Mouse (Mus musculus) CH12.LX (cell line): ENCODE results near the gene Larp1. TPM values are rescaled to one million over a fixed set of nuclear protein-coding genes. Genes with fewer than 3 reads are reported as not detected.

Source experiments
- DNase-seq: peaks from one replicate; pipeline ENCODE4 v3.0.0-alpha.2; 2013; ENCODE audit errors: extremely low read depth
- H3K27ac ChIP-seq: 2 replicates; pipeline ENCODE4 v1.5.1; 2012; ENCODE audit warnings: low read depth, mild to moderate bottlenecking, control low read depth, moderate library complexity; ENCODE audit not compliant: insufficient read depth
- H3K27me3 ChIP-seq: replicated peaks from 2 replicates; pipeline ENCODE3; 2012; ENCODE audit warnings: inconsistent platforms
- H3K36me3 ChIP-seq, 2 experiments: replicated peaks in 1 of 2; 2 replicates each; pipeline versions ENCODE3 to v1.6.1; 2012; ENCODE audit warnings: inconsistent platforms in 1 of 2, low read length in 1 of 2, mild to moderate bottlenecking in 1 of 2, mixed read lengths in 1 of 2, moderate library complexity in 1 of 2; ENCODE audit not compliant: control insufficient read depth in 1 of 2, insufficient read depth in 1 of 2
- H3K4me1 ChIP-seq, 2 experiments: 2 replicates each; pipeline ENCODE4 v1.6.1; 2012; ENCODE audit warnings: inconsistent platforms in 1 of 2, moderate library complexity in 1 of 2; ENCODE audit not compliant: insufficient read depth in 2 of 2, control insufficient read depth in 1 of 2
- H3K4me2 ChIP-seq: 2 replicates; pipeline ENCODE4 v1.6.1; 2012; ENCODE audit warnings: low read depth, mild to moderate bottlenecking, control low read depth; ENCODE audit not compliant: poor library complexity, insufficient read depth, severe bottlenecking
- H3K4me3 ChIP-seq, 3 experiments: fragments of 150-350 bp in 1 of 3; sonication (generic) in 1 of 3; replicated peaks in 1 of 3; 2 replicates each; pipeline versions ENCODE3 to v1.5.1; 2011 to 2012; ENCODE audit warnings: low read depth in 2 of 3, low read length in 2 of 3, mild to moderate bottlenecking in 2 of 3, moderate library complexity in 2 of 3, control low read depth in 1 of 3, improper control_type of control experiment in 1 of 3, inconsistent platforms in 1 of 3, mixed read lengths in 1 of 3; ENCODE audit not compliant: poor library complexity in 1 of 3
- H3K79me2 ChIP-seq: replicated peaks from 2 replicates; pipeline ENCODE4 v1.6.1; 2012; ENCODE audit warnings: mild to moderate bottlenecking, moderate library complexity; ENCODE audit not compliant: control insufficient read depth, poor library complexity, insufficient read depth, severe bottlenecking; ENCODE audit errors: extremely low read depth
- H3K9ac ChIP-seq: 2 replicates; pipeline ENCODE4 v1.6.1; 2012; ENCODE audit warnings: low read depth, mild to moderate bottlenecking, control low read depth, moderate library complexity; ENCODE audit not compliant: insufficient read depth
- H3K9me3 ChIP-seq: replicated peaks from 2 replicates; pipeline ENCODE3; 2012; ENCODE audit warnings: low read length, inconsistent platforms, mixed read lengths
- BHLHE40 ChIP-seq: IDR thresholded peaks from 2 replicates; pipeline ENCODE4 v1.6.1; 2011; ENCODE audit warnings: mild to moderate bottlenecking, low read depth, low read length, improper control_type of control experiment
- CHD1 ChIP-seq: IDR thresholded peaks from 2 replicates; pipeline ENCODE4 v1.6.1; 2012; ENCODE audit warnings: low read depth, low read length, improper control_type of control experiment, inconsistent platforms
- CHD2 ChIP-seq: IDR thresholded peaks from 2 replicates; pipeline ENCODE4 v1.6.1; 2011; ENCODE audit warnings: low read length, improper control_type of control experiment
- E2F4 ChIP-seq: IDR thresholded peaks from 2 replicates; pipeline ENCODE4 v1.6.1; 2011; ENCODE audit warnings: low read depth, low read length, improper control_type of control experiment; ENCODE audit not compliant: insufficient replicate concordance
- EP300 ChIP-seq: IDR thresholded peaks from 2 replicates; pipeline ENCODE4 v1.6.1; 2011; ENCODE audit warnings: low read length, improper control_type of control experiment
- ETS1 ChIP-seq: conservative IDR thresholded peaks from 2 replicates; pipeline ENCODE4 v1.6.1; 2012; ENCODE audit warnings: low read depth, mild to moderate bottlenecking, inconsistent platforms, low read length, improper control_type of control experiment, moderate library complexity
- GABPA ChIP-seq: IDR thresholded peaks from 2 replicates; pipeline ENCODE4 v1.6.1; 2012; ENCODE audit warnings: low read depth, low read length, improper control_type of control experiment, inconsistent platforms; ENCODE audit not compliant: insufficient replicate concordance
- HCFC1 ChIP-seq: IDR thresholded peaks from 2 replicates; pipeline ENCODE4 v1.6.1; 2012; ENCODE audit warnings: low read depth, mild to moderate bottlenecking, inconsistent platforms, low read length, improper control_type of control experiment
- IRF4 ChIP-seq: IDR thresholded peaks from 2 replicates; pipeline ENCODE4 v1.6.1; 2014; ENCODE audit warnings: low read depth, mild to moderate bottlenecking, inconsistent platforms, low read length, improper control_type of control experiment
- JUN ChIP-seq: IDR thresholded peaks from 2 replicates; pipeline ENCODE4 v1.6.1; 2011; ENCODE audit warnings: low read depth, mild to moderate bottlenecking, low read length, improper control_type of control experiment, moderate library complexity; ENCODE audit not compliant: insufficient read depth
- JUND ChIP-seq: conservative IDR thresholded peaks from 2 replicates; pipeline ENCODE4 v1.6.1; 2011; ENCODE audit warnings: low read depth, low read length, improper control_type of control experiment
- KAT2A ChIP-seq: IDR thresholded peaks from 2 replicates; pipeline ENCODE4 v1.6.1; 2012; ENCODE audit warnings: low read length, improper control_type of control experiment, inconsistent platforms; ENCODE audit not compliant: insufficient replicate concordance
- MAX ChIP-seq: IDR thresholded peaks from 2 replicates; pipeline ENCODE4 v1.6.1; 2011; ENCODE audit warnings: low read length, improper control_type of control experiment
- MAZ ChIP-seq: IDR thresholded peaks from 2 replicates; pipeline ENCODE4 v1.6.1; 2012; ENCODE audit warnings: low read depth, mild to moderate bottlenecking, inconsistent platforms, low read length, improper control_type of control experiment, moderate library complexity
- MEF2A ChIP-seq: IDR thresholded peaks from 2 replicates; pipeline ENCODE4 v1.6.1; 2014; ENCODE audit warnings: low read depth, mild to moderate bottlenecking, inconsistent platforms, low read length, improper control_type of control experiment, borderline replicate concordance
- MXI1 ChIP-seq: IDR thresholded peaks from 2 replicates; pipeline ENCODE4 v1.6.1; 2011; ENCODE audit warnings: mild to moderate bottlenecking, low read depth, low read length, improper control_type of control experiment
- MYC ChIP-seq: IDR thresholded peaks from 2 replicates; pipeline ENCODE4 v1.6.1; 2011; ENCODE audit warnings: low read depth, mild to moderate bottlenecking, improper control_type of control experiment, low read length
- NELFE ChIP-seq: IDR thresholded peaks from 2 replicates; pipeline ENCODE4 v1.6.1; 2011; ENCODE audit warnings: low read depth, low read length, improper control_type of control experiment
- PAX5 ChIP-seq: IDR thresholded peaks from 2 replicates; pipeline ENCODE4 v1.6.1; 2012; ENCODE audit warnings: low read length, inconsistent platforms, mixed read lengths
- POLR2A ChIP-seq: IDR thresholded peaks from 2 replicates; pipeline ENCODE4 v1.6.1; 2011; ENCODE audit warnings: low read depth, mild to moderate bottlenecking, improper control_type of control experiment, low read length
- POLR2AphosphoS2 ChIP-seq: IDR thresholded peaks from 2 replicates; pipeline ENCODE4 v1.6.1; 2011; ENCODE audit warnings: low read depth, low read length, improper control_type of control experiment
- RAD21 ChIP-seq: IDR thresholded peaks from 2 replicates; pipeline ENCODE4 v1.6.1; 2011; ENCODE audit warnings: low read depth, mild to moderate bottlenecking, low read length, improper control_type of control experiment, moderate library complexity
- RCOR1 ChIP-seq: conservative IDR thresholded peaks from 2 replicates; pipeline ENCODE4 v1.6.1; 2012; ENCODE audit warnings: low read depth, mild to moderate bottlenecking, inconsistent platforms, low read length, improper control_type of control experiment
- SIN3A ChIP-seq: IDR thresholded peaks from 2 replicates; pipeline ENCODE4 v1.6.1; 2012; ENCODE audit warnings: low read length, improper control_type of control experiment, inconsistent platforms
- SMC3 ChIP-seq: IDR thresholded peaks from 2 replicates; pipeline ENCODE4 v1.6.1; 2011; ENCODE audit warnings: low read depth, low read length, improper control_type of control experiment
- UBTF ChIP-seq: IDR thresholded peaks from 2 replicates; pipeline ENCODE4 v1.6.1; 2012; ENCODE audit warnings: low read depth, mild to moderate bottlenecking, inconsistent platforms, low read length, improper control_type of control experiment, moderate library complexity
- USF1 ChIP-seq: IDR thresholded peaks from 2 replicates; pipeline ENCODE4 v1.6.1; 2014; ENCODE audit warnings: low read depth, mild to moderate bottlenecking, inconsistent platforms, low read length, improper control_type of control experiment
- USF2 ChIP-seq: conservative IDR thresholded peaks from 2 replicates; pipeline ENCODE4 v1.6.1; 2011; ENCODE audit warnings: low read depth, low read length, improper control_type of control experiment
- ZC3H11A ChIP-seq: IDR thresholded peaks from 2 replicates; pipeline ENCODE4 v1.6.1; 2012; ENCODE audit warnings: low read depth, mild to moderate bottlenecking, inconsistent platforms, low read length, improper control_type of control experiment
- ZKSCAN1 ChIP-seq: IDR thresholded peaks from 2 replicates; pipeline ENCODE4 v1.6.1; 2012; ENCODE audit warnings: low read depth, inconsistent platforms, low read length, improper control_type of control experiment, borderline replicate concordance
- ZNF384 ChIP-seq: IDR thresholded peaks from 2 replicates; pipeline ENCODE4 v1.6.1; 2012; ENCODE audit warnings: low read depth, low read length, improper control_type of control experiment, inconsistent platforms
- dilution Hi-C: fragments of 300-500 bp; cut with MboI; formaldehyde crosslinking; loops from 2 replicates; pipeline ENCODE4 v1.14.3; 2020; ENCODE audit warnings: low sequenced_read_pairs; ENCODE audit not compliant: extremely low pct_unique_long_range_greater_than_20kb, extremely low pct_ligation_motif_present
- in situ Hi-C: fragments of 300-500 bp; cut with MboI; formaldehyde crosslinking; loops from 3 replicates; pipeline ENCODE4 v1.14.3; 2019; ENCODE audit warnings: low sequenced_read_pairs, low pct_ligation_motif_present, low pct_unique_long_range_greater_than_20kb, mixed read lengths
- polyA plus RNA-seq: library from polyadenylated mRNA; unstranded; fragments of >175 nt; gene quantifications from 2 replicates; pipeline ENCODE4 v1.2.1, GENCODE M21; 2012; ENCODE audit warnings: low read depth; ENCODE audit not compliant: insufficient read length
- total RNA-seq, 2 experiments: library from RNA; depleted of rRNA; stranded (reverse); fragments of 300-350 nt in 1 of 2; fragments of >200 nt in 1 of 2; gene quantifications; 2 replicates each; pipeline ENCODE4 v1.2.3; 2012 to 2014

The Larp1 gene
- total and polyA plus RNA-seq, 3 experiments, result 38.2 to 284 (median 94.1) TPM

DNA sequence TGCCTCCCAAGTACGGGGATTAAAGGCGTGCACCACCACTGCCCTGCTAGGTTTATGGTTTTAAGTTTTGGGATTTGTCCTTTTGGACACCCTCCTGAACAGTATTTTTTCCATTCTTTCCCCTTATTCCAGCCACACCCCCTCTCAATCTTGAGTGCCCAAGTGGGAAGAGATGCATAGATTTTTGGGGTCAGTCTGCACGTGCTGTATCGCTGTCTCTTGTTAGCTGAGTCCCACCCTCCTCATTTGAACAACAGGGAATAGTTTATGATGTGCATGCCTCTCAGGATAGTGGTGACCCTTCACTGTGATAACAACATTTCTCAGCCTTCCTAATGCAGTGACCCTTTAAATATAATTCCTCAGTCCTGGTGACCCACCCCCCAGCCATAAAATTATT is 2.9 kb downstream of the Larp1 start:
- peaks cover 13 to 58% of the 10 kb centered on the region in 2 experiments for H3K4me1 ChIP-seq
- in situ Hi-C loops, result no loop called here
- peak overlapping the region; percentile 37 to 100 (median 84) for H3K4me3 ChIP-seq
- peaks cover 0 to 18% of the 10 kb centered on the region in 2 experiments for H3K36me3 ChIP-seq
- no peak for DNase-seq
- H3K27me3 ChIP-seq, result no peaks in the 10 kb centered on the region
- TF ChIP-seq SIN3A (peak; percentile 18; the same call in 1 of the 2 replicates), E2F4 (no peak), GABPA (no peak), KAT2A (no peak), POLR2AphosphoS2 (no peak), CHD1 (no peak), USF1 (no peak), JUND (no peak), HCFC1 (no peak), MAX (peak; percentile 41; the same call in 1 of the 2 replicates), UBTF (no peak), RCOR1 (no peak), USF2 (no peak), POLR2A (no peak), MXI1 (peak; percentile 68), MAZ (no peak), BHLHE40 (peak; percentile 83), SMC3 (no peak), ZNF384 (no peak), MEF2A (no peak), CHD2 (no peak), ZKSCAN1 (no peak), IRF4 (no peak), ETS1 (no peak), JUN (no peak), RAD21 (no peak), NELFE (no peak), EP300 (no peak), ZC3H11A (no peak), PAX5 (no peak), MYC (no peak)
- no peaks in the 10 kb centered on the region for H3K9me3 ChIP-seq
- H3K79me2 ChIP-seq, result peaks cover 88% of the 10 kb centered on the region
- no peak overlapping the region for H3K27ac ChIP-seq
- dilution Hi-C loops, result no loop called here
- peak overlapping the region; percentile 92 for H3K4me2 ChIP-seq
- peak overlapping the region; percentile 87; the same call in 1 of the 2 replicates for H3K9ac ChIP-seq
